Mouse (Mus musculus): ENCODE measurements at regions not wholly inside any gene's neighbourhood (a gene's known extent, or its start where the extent isn't known, plus 50 kb on each side); places are given as distances from the start of the nearest gene placed in this dataset.

DNA sequence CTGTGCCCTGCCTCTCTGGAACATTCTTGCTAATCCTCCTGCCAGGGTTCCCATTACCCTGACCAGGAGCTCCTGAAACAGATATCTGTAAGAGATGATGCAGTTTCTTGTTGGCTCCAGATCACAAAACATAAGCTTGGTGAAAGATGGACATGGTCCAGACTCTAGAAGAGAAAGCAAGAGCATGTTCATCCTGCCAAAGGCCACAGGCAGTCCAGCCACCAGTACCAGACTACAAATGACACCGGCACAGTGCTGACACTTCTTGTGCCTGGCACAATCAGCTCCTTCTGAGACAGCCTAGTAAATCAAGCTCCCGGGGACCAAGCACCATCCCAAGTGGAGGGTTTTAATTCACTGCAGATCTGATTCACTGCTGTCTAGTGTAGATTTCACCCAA, 228.3 kb upstream of the Tnp1 start:
- Histone ChIP-seq H3K9ac (replicated peaks; ENCODE audit: low read length) (no peak overlapping the region), H3K4me1 (ENCODE audit: control insufficient read depth, insufficient read depth, low read length) (no peaks in the 10 kb centered on the region), H3K36me3 (ENCODE audit: control insufficient read depth, insufficient read depth, low read length) (no peaks in the 10 kb centered on the region), H3K27ac (replicated peaks; ENCODE audit: low read depth, low read length) (no peak overlapping the region), H3K27me3 (ENCODE audit: control insufficient read depth, insufficient read depth, low read length) (no peaks in the 10 kb centered on the region), H3K4me3 (replicated peaks; ENCODE audit: low read depth, low read length) (no peak overlapping the region), H3K9me3 (ENCODE audit: control insufficient read depth, low read length) (no peaks in the 10 kb centered on the region), H3K4me2 (ENCODE audit: low read length) (no peak overlapping the region)
- 94% methylated on average over 2 of the region's 2 CpGs for WGBS
- no peak for DNase-seq
- ATAC-seq (ENCODE audit: low FRiP score, low TSS enrichment), result no peak

DNA sequence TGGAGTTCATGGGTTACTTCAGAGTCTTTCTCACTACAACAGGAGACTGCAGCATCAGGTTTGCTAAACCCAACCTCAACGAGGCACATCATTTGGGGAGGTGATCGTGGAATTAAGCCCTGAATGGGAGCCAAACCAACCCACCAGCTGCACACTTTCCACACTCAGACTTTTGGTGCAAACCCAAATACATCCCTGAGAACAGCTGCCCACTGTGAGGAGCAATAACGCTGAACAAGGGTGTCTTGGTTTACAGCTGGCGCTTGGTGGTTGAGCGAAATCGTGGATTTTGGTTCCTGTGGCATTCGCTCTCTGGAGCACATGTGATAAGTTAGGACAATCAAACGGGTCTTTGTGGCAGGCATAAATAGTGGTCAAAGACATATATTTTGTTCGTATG, 226.6 kb upstream of the Tnp1 start:
- no peak overlapping the region for H3K4me3 ChIP-seq (replicated peaks; ENCODE audit: low read depth, low read length)
- no peak overlapping the region for H3K27ac ChIP-seq (replicated peaks; ENCODE audit: low read depth, low read length)
- no peak for ATAC-seq (ENCODE audit: low FRiP score, low TSS enrichment)
- no peak for DNase-seq
- H3K36me3 ChIP-seq (ENCODE audit: control insufficient read depth, insufficient read depth, low read length), result no peaks in the 10 kb centered on the region
- no peaks in the 10 kb centered on the region for H3K4me1 ChIP-seq (ENCODE audit: control insufficient read depth, insufficient read depth, low read length)
- no peak overlapping the region for H3K4me2 ChIP-seq (ENCODE audit: low read length)
- WGBS, result 94% methylated on average over 9 of the region's 9 CpGs
- no peak overlapping the region for H3K9ac ChIP-seq (replicated peaks; ENCODE audit: low read length)
- H3K27me3 ChIP-seq (ENCODE audit: control insufficient read depth, insufficient read depth, low read length), result no peaks in the 10 kb centered on the region
- no peaks in the 10 kb centered on the region for H3K9me3 ChIP-seq (ENCODE audit: control insufficient read depth, low read length)

DNA sequence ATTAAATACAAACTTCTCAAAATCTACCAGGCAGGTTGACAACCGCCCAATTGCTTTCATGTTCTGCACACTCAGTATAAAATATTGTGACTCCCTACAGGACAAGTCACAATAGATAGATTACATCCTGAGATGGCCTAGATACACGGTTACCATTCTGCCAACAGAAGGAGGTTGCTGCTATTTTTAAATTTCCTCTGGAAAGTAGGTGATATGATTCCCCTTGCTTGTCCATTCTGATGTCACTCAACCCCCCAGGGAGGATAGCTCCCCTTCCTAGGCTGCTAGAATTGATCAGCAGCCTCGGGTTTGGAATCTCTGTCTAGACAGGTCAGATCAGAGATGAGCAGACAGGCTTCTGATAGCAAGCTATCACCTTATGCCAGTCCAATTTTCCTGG, 221.2 kb upstream of the Tnp1 start:
- no peak overlapping the region for H3K27ac ChIP-seq (replicated peaks; ENCODE audit: low read depth, low read length)
- no peaks in the 10 kb centered on the region for H3K9me3 ChIP-seq (ENCODE audit: control insufficient read depth, low read length)
- no peak overlapping the region for H3K4me3 ChIP-seq (replicated peaks; ENCODE audit: low read depth, low read length)
- no peak overlapping the region for H3K4me2 ChIP-seq (ENCODE audit: low read length)
- H3K27me3 ChIP-seq (ENCODE audit: control insufficient read depth, insufficient read depth, low read length), result no peaks in the 10 kb centered on the region
- DNase-seq, result no peak
- no peaks in the 10 kb centered on the region for H3K4me1 ChIP-seq (ENCODE audit: control insufficient read depth, insufficient read depth, low read length)
- 78% methylated on average over 3 of the region's 3 CpGs for WGBS
- no peak overlapping the region for H3K9ac ChIP-seq (replicated peaks; ENCODE audit: low read length)
- no peaks in the 10 kb centered on the region for H3K36me3 ChIP-seq (ENCODE audit: control insufficient read depth, insufficient read depth, low read length)
- ATAC-seq (ENCODE audit: low FRiP score, low TSS enrichment), result no peak

DNA sequence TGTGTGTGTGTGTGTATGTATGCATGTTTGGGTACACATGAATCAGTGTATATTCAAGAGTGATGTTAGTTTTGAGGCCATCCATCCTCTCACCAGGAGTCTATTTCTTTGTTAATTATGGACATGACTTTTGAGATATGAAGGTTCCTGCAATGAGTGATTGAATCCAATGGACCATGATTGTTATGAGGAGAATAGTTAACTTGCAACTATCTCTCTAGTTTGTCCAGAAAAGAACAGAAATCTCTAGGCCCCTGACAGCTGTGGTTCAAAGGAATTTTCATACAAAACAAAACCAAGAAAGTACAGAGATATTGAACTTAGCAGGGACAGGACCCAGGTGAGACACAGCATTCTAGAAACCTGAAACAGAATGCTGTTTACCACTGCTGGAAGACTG, 217.9 kb upstream of the Tnp1 start:
- Histone ChIP-seq H3K27ac (replicated peaks; ENCODE audit: low read depth, low read length) (no peak overlapping the region), H3K36me3 (ENCODE audit: control insufficient read depth, insufficient read depth, low read length) (no peaks in the 10 kb centered on the region), H3K4me2 (ENCODE audit: low read length) (no peak overlapping the region), H3K9ac (replicated peaks; ENCODE audit: low read length) (no peak overlapping the region), H3K4me1 (ENCODE audit: control insufficient read depth, insufficient read depth, low read length) (no peaks in the 10 kb centered on the region), H3K9me3 (ENCODE audit: control insufficient read depth, low read length) (peaks cover 12% of the 10 kb centered on the region; the same call in 1 of the 2 replicates), H3K4me3 (replicated peaks; ENCODE audit: low read depth, low read length) (no peak overlapping the region), H3K27me3 (ENCODE audit: control insufficient read depth, insufficient read depth, low read length) (no peaks in the 10 kb centered on the region)
- DNase-seq (no peak), ATAC-seq (ENCODE audit: low FRiP score, low TSS enrichment) (no peak)

DNA sequence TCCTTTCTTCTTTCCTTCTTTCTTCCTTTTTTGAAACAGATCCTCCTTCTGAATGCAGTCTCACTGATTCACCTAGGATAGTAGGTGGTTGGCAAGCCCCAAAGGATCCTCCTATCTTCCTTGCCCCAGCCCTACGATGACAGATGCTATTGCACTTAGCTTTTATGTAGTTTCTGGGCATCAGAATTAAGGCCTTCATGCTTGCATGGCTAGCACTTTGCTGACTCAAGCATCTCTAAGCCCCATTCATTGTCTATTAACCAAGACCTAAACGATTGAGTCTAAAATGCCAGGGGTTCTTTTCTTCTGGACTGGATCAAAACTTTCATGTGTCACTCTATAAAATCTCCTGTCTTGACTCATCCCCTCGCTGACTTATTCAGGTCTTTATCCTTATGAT, 217.3 kb upstream of the Tnp1 start:
- no peak for ATAC-seq (ENCODE audit: low FRiP score, low TSS enrichment)
- no peak overlapping the region for H3K27ac ChIP-seq (replicated peaks; ENCODE audit: low read depth, low read length)

DNA sequence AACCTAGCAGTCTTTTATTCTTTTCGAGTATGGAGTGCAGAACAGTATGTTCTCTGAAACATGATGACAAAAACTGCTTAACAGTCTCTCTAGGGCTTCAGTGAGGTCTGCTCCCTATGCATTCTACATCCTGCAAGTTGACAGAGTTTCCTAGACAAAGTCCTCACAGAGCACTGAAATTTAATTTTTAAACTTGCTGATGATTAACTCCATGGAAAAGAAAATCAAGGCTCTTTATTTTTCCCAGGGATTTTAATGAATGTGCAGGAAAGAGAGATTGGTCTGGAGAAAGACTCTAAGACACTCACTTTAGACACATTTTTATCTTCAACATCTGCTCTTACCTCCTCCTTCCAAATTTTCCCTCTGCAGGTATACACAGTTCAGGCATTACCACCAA, 214.9 kb upstream of the Tnp1 start:
- H3K27ac ChIP-seq (replicated peaks; ENCODE audit: low read depth, low read length), result no peak overlapping the region
- H3K9ac ChIP-seq (replicated peaks; ENCODE audit: low read length), result no peak overlapping the region
- no peaks in the 10 kb centered on the region for H3K4me1 ChIP-seq (ENCODE audit: control insufficient read depth, insufficient read depth, low read length)
- H3K36me3 ChIP-seq (ENCODE audit: control insufficient read depth, insufficient read depth, low read length), result no peaks in the 10 kb centered on the region
- H3K9me3 ChIP-seq (ENCODE audit: control insufficient read depth, low read length), result peaks cover 18% of the 10 kb centered on the region; the same call in 1 of the 2 replicates
- H3K4me2 ChIP-seq (ENCODE audit: low read length), result no peak overlapping the region
- no peaks in the 10 kb centered on the region for H3K27me3 ChIP-seq (ENCODE audit: control insufficient read depth, insufficient read depth, low read length)
- no peak overlapping the region for H3K4me3 ChIP-seq (replicated peaks; ENCODE audit: low read depth, low read length)
- WGBS, result 85% methylated on average over 1 of the region's 1 CpGs
- DNase-seq, result no peak
- no peak for ATAC-seq (ENCODE audit: low FRiP score, low TSS enrichment)

More for the DNA sequence above, 217.3 kb upstream of the Tnp1 start:
- no peak overlapping the region for H3K4me2 ChIP-seq (ENCODE audit: low read length)
- H3K27me3 ChIP-seq (ENCODE audit: control insufficient read depth, insufficient read depth, low read length), result no peaks in the 10 kb centered on the region
- H3K36me3 ChIP-seq (ENCODE audit: control insufficient read depth, insufficient read depth, low read length), result no peaks in the 10 kb centered on the region
- WGBS, result 69% methylated on average over 3 of the region's 3 CpGs
- no peak overlapping the region for H3K9ac ChIP-seq (replicated peaks; ENCODE audit: low read length)
- DNase-seq, result no peak
- H3K4me1 ChIP-seq (ENCODE audit: control insufficient read depth, insufficient read depth, low read length), result no peaks in the 10 kb centered on the region
- H3K4me3 ChIP-seq (replicated peaks; ENCODE audit: low read depth, low read length), result no peak overlapping the region
- peaks cover 15% of the 10 kb centered on the region; the same call in 1 of the 2 replicates for H3K9me3 ChIP-seq (ENCODE audit: control insufficient read depth, low read length)

DNA sequence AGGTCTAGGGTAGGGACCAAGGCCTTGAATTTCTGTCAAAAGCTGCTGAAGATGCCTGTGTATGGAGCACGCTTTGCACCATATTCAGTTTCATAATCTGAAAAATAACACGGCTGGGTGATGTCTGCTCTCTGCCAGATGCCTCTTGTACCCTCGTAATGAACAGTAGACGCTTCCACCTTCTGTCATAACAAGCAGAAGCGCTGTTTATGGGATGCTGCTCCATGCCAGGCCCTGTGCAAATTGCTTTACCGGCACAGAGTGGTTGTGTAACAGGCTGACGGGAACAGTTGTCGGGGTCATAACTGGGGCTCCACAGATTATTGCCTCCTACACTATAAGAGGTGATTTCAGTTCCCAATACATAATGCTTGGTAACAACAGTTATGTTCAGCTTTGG, 211.5 kb upstream of the Tnp1 start:
- Histone ChIP-seq H3K4me1 (ENCODE audit: control insufficient read depth, insufficient read depth, low read length) (no peaks in the 10 kb centered on the region), H3K36me3 (ENCODE audit: control insufficient read depth, insufficient read depth, low read length) (no peaks in the 10 kb centered on the region), H3K4me2 (ENCODE audit: low read length) (no peak overlapping the region), H3K9me3 (ENCODE audit: control insufficient read depth, low read length) (peaks cover 18% of the 10 kb centered on the region; the same call in 1 of the 2 replicates), H3K27me3 (ENCODE audit: control insufficient read depth, insufficient read depth, low read length) (no peaks in the 10 kb centered on the region), H3K9ac (replicated peaks; ENCODE audit: low read length) (no peak overlapping the region), H3K27ac (replicated peaks; ENCODE audit: low read depth, low read length) (no peak overlapping the region), H3K4me3 (replicated peaks; ENCODE audit: low read depth, low read length) (no peak overlapping the region)
- ATAC-seq (ENCODE audit: low FRiP score, low TSS enrichment) (no peak), DNase-seq (no peak)
- WGBS, result 97% methylated on average over 8 of the region's 8 CpGs

DNA sequence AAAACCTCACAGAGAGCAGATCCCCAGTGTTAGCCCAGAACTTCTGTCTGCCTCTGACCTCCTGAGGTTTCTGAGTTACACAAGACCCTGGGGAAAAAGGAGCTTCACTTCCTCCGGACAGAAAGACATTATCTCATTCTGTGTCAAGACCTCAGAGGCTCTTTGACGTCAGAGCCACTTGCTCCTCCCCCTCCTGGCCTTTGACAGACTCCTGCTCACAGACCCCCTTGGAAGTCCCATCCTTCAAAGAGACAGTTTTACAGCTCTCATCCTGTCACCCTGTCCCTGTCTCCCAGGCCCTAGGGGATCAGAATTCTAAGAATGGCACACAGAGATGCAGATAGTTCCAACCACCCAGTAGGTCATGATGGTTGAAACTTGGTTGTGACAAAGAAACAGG, 206.2 kb upstream of the Tnp1 start:
- H3K4me3 ChIP-seq (replicated peaks; ENCODE audit: low read depth, low read length), result no peak overlapping the region
- no peaks in the 10 kb centered on the region for H3K27me3 ChIP-seq (ENCODE audit: control insufficient read depth, insufficient read depth, low read length)
- 50% methylated on average over 2 of the region's 2 CpGs for WGBS
- no peak for ATAC-seq (ENCODE audit: low FRiP score, low TSS enrichment)
- H3K27ac ChIP-seq (replicated peaks; ENCODE audit: low read depth, low read length), result no peak overlapping the region
- no peak for DNase-seq
- no peaks in the 10 kb centered on the region for H3K4me1 ChIP-seq (ENCODE audit: control insufficient read depth, insufficient read depth, low read length)
- no peaks in the 10 kb centered on the region for H3K9me3 ChIP-seq (ENCODE audit: control insufficient read depth, low read length)
- H3K9ac ChIP-seq (replicated peaks; ENCODE audit: low read length), result no peak overlapping the region
- no peaks in the 10 kb centered on the region for H3K36me3 ChIP-seq (ENCODE audit: control insufficient read depth, insufficient read depth, low read length)
- H3K4me2 ChIP-seq (ENCODE audit: low read length), result no peak overlapping the region

DNA sequence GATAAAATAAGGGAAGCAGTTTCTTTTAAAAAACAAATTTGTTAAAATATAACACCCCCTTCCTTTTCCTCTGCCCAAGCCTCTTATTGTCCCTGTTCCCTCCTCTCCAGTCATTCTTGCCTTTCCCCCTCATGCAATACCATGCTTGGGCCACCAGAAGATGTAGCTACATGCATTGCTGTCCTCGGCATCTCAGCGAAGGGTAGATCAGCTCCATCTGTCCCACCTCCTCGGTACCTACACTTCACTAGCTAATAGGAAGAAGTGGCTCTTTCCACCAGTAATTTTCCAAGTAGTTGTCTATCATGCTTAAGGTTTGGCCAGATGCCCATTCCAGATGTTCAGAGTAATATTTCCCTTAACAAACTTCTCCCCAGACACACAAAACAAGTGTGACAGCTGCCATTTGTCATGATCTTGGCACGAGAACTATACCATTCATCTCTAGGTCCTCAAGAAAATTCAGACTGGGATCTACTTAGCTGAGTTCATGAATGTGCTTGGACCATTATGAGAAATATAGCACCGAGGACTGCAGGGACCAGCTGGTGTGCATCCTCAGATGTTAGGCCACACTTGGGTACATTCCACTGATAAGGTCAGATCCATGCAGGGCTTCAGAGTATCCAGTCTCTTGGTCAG, 198.7 kb upstream of the Tnp1 start:
- Histone ChIP-seq H3K9ac (replicated peaks; ENCODE audit: low read length) (no peak overlapping the region), H3K27me3 (ENCODE audit: control insufficient read depth, insufficient read depth, low read length) (no peaks in the 10 kb centered on the region), H3K4me2 (ENCODE audit: low read length) (no peak overlapping the region), H3K27ac (replicated peaks; ENCODE audit: low read depth, low read length) (no peak overlapping the region), H3K9me3 (ENCODE audit: control insufficient read depth, low read length) (no peaks in the 10 kb centered on the region), H3K4me3 (replicated peaks; ENCODE audit: low read depth, low read length) (no peak overlapping the region), H3K36me3 (ENCODE audit: control insufficient read depth, insufficient read depth, low read length) (no peaks in the 10 kb centered on the region), H3K4me1 (ENCODE audit: control insufficient read depth, insufficient read depth, low read length) (no peaks in the 10 kb centered on the region)
- DNase-seq (no peak), ATAC-seq (ENCODE audit: low FRiP score, low TSS enrichment) (no peak)
- 89% methylated on average over 5 of the region's 5 CpGs for WGBS

All from midbrain, embryonic 14.5 days (tissue).